Mouse (Mus musculus) midbrain, embryonic 16.5 days (tissue): ENCODE results near the gene Wasf2. TPM values are rescaled to one million over a fixed set of nuclear protein-coding genes. Genes with fewer than 3 reads are reported as not detected.

Experiments
- ATAC-seq: fragments of 200-750 bp; cut with Nextera tagmentation; 2 replicates; pipeline ENCODE4 v1.8.0; 2017; ENCODE audit warnings: moderate TSS enrichment
- H3K27ac ChIP-seq: fragments of 300-500 bp; sonication (generic); 2 replicates; pipeline ENCODE4 v1.5.1; 2014; ENCODE audit warnings: mild to moderate bottlenecking, low read length, mixed read lengths
- H3K27me3 ChIP-seq: fragments of 300-500 bp; sonication (generic); 2 replicates; pipeline ENCODE4 v1.6.1; 2014; ENCODE audit warnings: low read depth, low read length, mixed read lengths; ENCODE audit not compliant: control insufficient read depth, insufficient read depth
- H3K36me3 ChIP-seq: fragments of 300-500 bp; sonication (generic); 2 replicates; pipeline ENCODE4 v1.6.1; 2014; ENCODE audit warnings: mild to moderate bottlenecking, low read length, moderate library complexity, mixed read lengths; ENCODE audit not compliant: control insufficient read depth, insufficient read depth
- H3K4me1 ChIP-seq: fragments of 300-500 bp; sonication (generic); 2 replicates; pipeline ENCODE4 v1.6.1; 2014; ENCODE audit warnings: mild to moderate bottlenecking, low read length, mixed read lengths; ENCODE audit not compliant: control insufficient read depth, insufficient read depth
- H3K4me2 ChIP-seq: fragments of 300-500 bp; sonication (generic); 2 replicates; pipeline ENCODE4 v1.6.1; 2014; ENCODE audit warnings: mild to moderate bottlenecking, low read length, mixed read lengths
- H3K4me3 ChIP-seq: fragments of 300-500 bp; sonication (generic); 2 replicates; pipeline ENCODE4 v1.5.1; 2014; ENCODE audit warnings: low read depth, mild to moderate bottlenecking, low read length, moderate library complexity, mixed read lengths
- H3K9ac ChIP-seq: fragments of 300-500 bp; sonication (generic); 2 replicates; pipeline ENCODE4 v1.6.1; 2014; ENCODE audit warnings: low read depth, low read length, mixed read lengths
- H3K9me3 ChIP-seq: fragments of 300-500 bp; sonication (generic); replicated peaks from 2 replicates; pipeline ENCODE4 v1.6.1; 2014; ENCODE audit warnings: mild to moderate bottlenecking, low read length, mixed read lengths; ENCODE audit not compliant: control insufficient read depth, poor library complexity, severe bottlenecking
- WGBS: fragments of 180-500 bp; shearing (Covaris S2); extraction: QIAGEN DNeasy Blood & Tissue Kit; methylation state at CpG from one replicate; pipeline ENCODE4 v1.1.7; 2014; 5-methylcytosine and 5-hydroxymethylcytosine counted together
- microRNA-seq: library from miRNA; unstranded; fragments of <30 nt; microRNA quantifications from one replicate; pipeline ENCODE4, GENCODE M21; 2017
- polyA plus RNA-seq: library from polyadenylated mRNA; unstranded; fragments of >200 nt; fragmentation: Nextera tagmentation; extraction: Ambion mirVana; gene quantifications from 2 replicates; pipeline ENCODE4 v1.2.1, GENCODE M21; 2015

The Wasf2 gene
- polyA plus RNA-seq, 1 experiment from 2014 or later = 20.1 TPM

- Histone ChIP-seq H3K27me3 (peaks cover 64% of the 10 kb centered on the region), H3K27ac (no peak overlapping the region), H3K36me3 (no peaks in the 10 kb centered on the region), H3K4me1 (peaks cover 4% of the 10 kb centered on the region; the same call in 1 of the 2 replicates), H3K9ac (no peak overlapping the region), H3K4me3 (no peak overlapping the region), H3K9me3 (no peaks in the 10 kb centered on the region), H3K4me2 (no peak overlapping the region)
- no peak for ATAC-seq
- WGBS = 18% methylated on average over 15 of the region's 15 CpGs
Measured at GRCm38 (mm10) chr4:133247072-133247471, 116.8 kb downstream of the Wasf2 start.

- Histone ChIP-seq H3K4me1 (peaks cover 4% of the 10 kb centered on the region; the same call in 1 of the 2 replicates), H3K9me3 (no peaks in the 10 kb centered on the region), H3K36me3 (no peaks in the 10 kb centered on the region), H3K27me3 (peaks cover 61% of the 10 kb centered on the region), H3K9ac (no peak overlapping the region), H3K4me3 (no peak overlapping the region), H3K4me2 (no peak overlapping the region), H3K27ac (no peak overlapping the region)
- 79% methylated on average over 13 of the region's 13 CpGs for WGBS
- ATAC-seq = no peak
Measured at GRCm38 (mm10) chr4:133247806-133248449, 117.6 kb downstream of the Wasf2 start.

Small RNAs within 50 kb of the gene (microRNA-seq; reads per million reads assigned to microRNA genes)
- 1.6 reads per million for gene Mir7017

Other genes with a start within 250 kb of the Wasf2 start
- 174 and 177 TPM in 2 replicates for gene Stx12, start 246.0 kb upstream of the Wasf2 start, polyA plus RNA-seq
- gene Fam76a, start 207.9 kb upstream of the Wasf2 start, polyA plus RNA-seq = 41.8 and 42.7 TPM in 2 replicates
- gene Fgr, start 156.4 kb upstream of the Wasf2 start, polyA plus RNA-seq = 0.05 TPM in 1 of 2 replicates, not detected in the other
- 11.2 and 12.5 TPM in 2 replicates for gene Ahdc1, start 119.2 kb upstream of the Wasf2 start, polyA plus RNA-seq
- 3.8 and 4.1 TPM in 2 replicates for gene Cd164l2, start 81.6 kb downstream of the Wasf2 start, polyA plus RNA-seq
- 1.5 and 2.0 TPM in 2 replicates for gene Gpr3, start 82.0 kb downstream of the Wasf2 start, polyA plus RNA-seq
- gene Map3k6, start 110.3 kb downstream of the Wasf2 start, polyA plus RNA-seq = 2.8 TPM in 2 replicates
- gene Sytl1, start 132.6 kb downstream of the Wasf2 start, polyA plus RNA-seq = 0.16 and 0.25 TPM in 2 replicates
- 111 and 121 TPM in 2 replicates for gene Tmem222, start 147.3 kb downstream of the Wasf2 start, polyA plus RNA-seq
- gene Wdtc1, start 223.0 kb downstream of the Wasf2 start, polyA plus RNA-seq = 20.1 and 20.7 TPM in 2 replicates
- gene Slc9a1, start 239.2 kb downstream of the Wasf2 start, polyA plus RNA-seq = 10.3 and 12.8 TPM in 2 replicates